Mouse (Mus musculus): ENCODE measurements around the gene Maml2.

The Maml2 gene
- long read RNA-seq, experiment 1, partial matches to known transcripts = 0 of 6 reads
- long read RNA-seq, experiment 1, other reads (novel, unspliced or antisense) = 5 of 6 reads
- long read RNA-seq, experiment 2, partial matches to known transcripts = 0 of 2 reads
- long read RNA-seq, experiment 2, other reads (novel, unspliced or antisense) = 2 of 2 reads

GRCm38 (mm10) chr9:13297668-13298512 lies at the start of gene Maml2:
TSS of gene Maml2 (plus strand) at chr9:13297957.
- intact Hi-C loops (cut with DNase I) = loop anchor here (2.0 to 5.0 kb wide), 2 partner anchors 355 to 419 kb away; no protein-coding TSS in a partner anchor

DNA sequence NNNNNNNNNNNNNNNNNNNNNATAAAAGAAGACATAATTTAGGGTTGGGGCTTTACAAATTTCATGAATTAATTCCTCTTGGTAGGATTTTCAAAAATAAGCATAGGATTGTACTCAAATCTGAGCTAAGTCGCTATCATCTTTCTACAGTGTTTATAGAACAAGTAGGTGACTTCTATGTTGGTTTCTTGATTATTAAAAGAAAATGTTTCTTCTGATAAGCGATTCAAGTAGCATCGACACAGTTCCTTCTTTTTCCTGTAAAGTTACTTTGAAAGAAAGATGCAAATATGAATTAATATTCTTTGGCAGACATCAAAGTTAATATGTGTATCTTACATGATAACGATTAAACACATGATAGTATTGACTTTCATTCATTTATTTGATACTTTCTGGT lies 49.7 kb upstream of the Maml2 start:
- intact Hi-C loops (cut with DNase I) = no loop called here

DNA sequence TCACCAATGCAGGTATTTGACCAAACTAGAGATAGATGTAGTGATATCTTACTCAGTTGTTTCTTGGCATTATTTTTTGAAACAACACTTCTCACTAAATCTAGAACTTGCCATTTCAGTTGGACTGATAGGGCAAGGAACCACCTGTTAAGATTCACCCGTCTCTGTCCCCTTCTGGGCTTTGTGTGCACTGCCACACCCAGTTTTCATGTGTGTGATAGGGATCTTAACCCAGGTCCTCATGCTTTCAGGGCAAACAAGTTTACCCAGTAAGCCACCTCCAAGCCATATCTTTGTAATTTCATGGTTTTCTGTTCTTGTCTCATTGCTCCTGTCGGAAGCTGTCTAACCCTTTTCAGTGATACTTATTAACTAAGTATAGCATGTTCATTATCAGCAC lies 46.5 kb upstream of the Maml2 start:
- intact Hi-C loops (cut with DNase I) = no loop called here

DNA sequence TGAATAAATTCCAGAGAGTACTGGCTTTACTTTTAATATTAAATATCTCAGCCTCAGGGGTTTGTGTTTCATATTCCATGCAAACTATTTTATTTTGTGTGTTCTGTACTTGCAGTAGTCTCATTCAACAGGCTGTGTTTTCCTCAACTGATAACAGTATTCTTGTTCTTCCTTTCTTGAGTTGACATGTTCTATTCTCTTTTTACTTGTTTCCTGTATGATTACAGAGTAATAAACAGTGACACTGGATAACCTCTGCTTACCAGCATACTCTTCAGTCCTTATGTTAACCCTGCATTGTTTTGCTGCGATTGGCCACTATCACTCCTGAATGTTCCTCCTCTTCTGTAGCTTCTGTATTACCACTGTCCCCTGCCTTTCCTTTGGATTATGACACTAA lies 41.0 kb upstream of the Maml2 start:
- intact Hi-C loops (cut with DNase I) = no loop called here

DNA sequence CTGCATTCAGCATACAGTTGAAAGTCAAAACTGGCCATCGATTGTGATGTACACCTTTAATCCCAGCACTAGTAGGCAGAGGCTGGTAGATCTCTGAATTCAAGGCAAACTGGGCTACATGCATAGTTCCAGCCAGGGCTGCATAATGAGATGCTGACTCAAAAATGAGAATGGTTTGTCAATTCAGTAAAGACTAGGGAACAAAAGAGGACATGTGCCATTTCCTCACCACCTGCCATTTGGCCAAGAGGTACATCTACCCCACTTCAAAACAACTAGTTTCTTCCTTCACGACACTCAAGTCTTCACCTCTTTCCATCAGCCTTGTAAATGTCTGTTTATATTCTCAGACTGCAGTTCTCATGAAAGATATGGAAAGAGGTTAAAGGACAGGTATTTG lies 39.6 kb upstream of the Maml2 start:
- intact Hi-C loops (cut with DNase I) = no loop called here

DNA sequence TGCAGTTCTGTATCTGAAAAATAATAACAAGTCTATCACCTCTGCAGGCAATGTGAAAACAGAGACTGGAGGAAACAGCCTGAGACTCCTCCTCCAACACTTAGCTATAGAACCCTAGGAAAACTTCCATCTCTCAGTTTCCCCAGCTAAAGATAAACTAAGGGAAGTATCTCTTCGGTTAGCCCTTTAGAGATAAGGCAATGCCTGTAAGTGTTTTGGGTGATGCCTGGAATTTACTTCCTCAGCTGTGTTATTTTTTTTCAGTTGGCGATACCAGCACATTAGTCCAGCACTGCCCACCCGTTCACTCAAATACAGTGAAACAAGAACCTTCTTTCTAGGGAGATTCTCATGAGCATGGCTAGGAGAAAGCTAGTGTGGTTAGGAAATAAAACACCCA lies 36.8 kb upstream of the Maml2 start:
- intact Hi-C loops (cut with DNase I) = no loop called here

GRCm38 (mm10) chr9:13273219-13273618 lies 24.5 kb upstream of the Maml2 start:
- intact Hi-C loops (cut with DNase I) = no loop called here

GRCm38 (mm10) chr9:13287482-13287881 lies 10.3 kb upstream of the Maml2 start:
- intact Hi-C loops (cut with DNase I) = no loop called here

DNA sequence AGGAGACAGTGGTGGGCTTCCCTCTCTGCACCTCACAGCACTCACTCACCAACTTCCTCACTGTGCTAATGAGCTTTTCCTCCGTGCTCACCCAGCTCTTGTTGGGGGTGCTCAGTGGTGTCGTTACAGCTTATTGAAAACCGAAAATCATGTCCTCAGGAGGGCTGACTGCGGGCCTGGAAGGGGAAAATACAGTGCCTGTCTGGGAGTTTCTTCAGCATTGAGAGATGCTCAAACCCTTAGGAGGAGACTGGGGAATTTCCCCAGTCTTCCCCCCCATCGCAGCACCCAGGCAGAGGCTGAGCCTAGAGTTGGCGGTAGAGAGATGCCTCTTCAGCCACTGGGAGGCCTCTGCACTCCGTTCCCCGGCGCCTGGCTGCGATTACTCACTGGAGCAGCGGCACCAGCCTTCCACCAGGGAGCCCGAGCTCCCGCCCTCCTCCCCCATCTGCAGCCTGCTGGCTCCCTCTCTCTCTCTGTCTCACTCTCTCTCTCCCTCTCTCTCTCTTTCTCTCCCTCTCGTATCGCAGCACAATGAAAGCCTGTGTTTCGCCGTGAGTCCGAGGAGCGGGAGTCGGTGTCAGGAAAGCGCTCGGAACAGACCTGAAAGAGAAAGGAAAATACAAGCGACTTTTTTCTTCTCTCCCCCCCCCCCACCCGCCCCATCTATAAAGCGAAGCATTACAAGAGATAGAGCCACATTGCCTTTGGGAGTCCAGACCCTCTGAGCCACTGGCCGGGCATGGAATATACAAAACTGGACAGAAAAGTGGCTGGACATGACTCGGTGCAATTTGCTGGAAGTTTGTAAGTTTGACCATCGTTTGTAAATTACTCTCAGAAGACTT lies 1.3 kb upstream of the Maml2 start:
- intact Hi-C loops (cut with DNase I) = loop anchor here (2.0 to 5.0 kb wide), 2 partner anchors 356 to 421 kb away; no protein-coding TSS in a partner anchor

GRCm38 (mm10) chr9:13297122-13297667 lies 562 bp upstream of the Maml2 start:
- intact Hi-C loops (cut with DNase I) = loop anchor here (2.0 to 5.0 kb wide), 2 partner anchors 356 to 420 kb away; no protein-coding TSS in a partner anchor

GRCm38 (mm10) chr9:13298513-13298878 lies 739 bp downstream of the Maml2 start:
- intact Hi-C loops (cut with DNase I) = loop anchor here (5.0 kb wide), 1 partner anchor 419 kb away; no protein-coding TSS in a partner anchor

DNA sequence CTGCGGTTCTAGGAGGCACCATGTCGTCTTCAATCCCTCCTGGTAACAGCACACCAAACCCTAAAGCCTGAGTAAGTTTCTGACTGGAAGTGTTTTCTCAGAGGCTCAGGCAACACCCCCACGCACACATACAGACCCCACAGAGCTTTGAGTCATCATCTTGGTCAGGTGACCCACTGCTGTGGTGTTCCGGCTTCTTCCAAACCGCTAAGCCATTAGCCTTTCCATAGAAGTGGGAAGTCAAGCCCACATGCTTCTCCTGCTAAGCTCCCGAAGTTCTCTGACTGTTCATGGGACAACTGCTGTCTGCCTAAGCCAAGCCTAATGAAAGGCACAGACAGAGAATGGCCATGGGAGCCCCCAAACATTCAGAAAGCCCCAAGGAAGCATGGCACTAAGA lies 1.4 kb downstream of the Maml2 start:
- intact Hi-C loops (cut with DNase I) = loop anchor here (5.0 kb wide), 1 partner anchor 418 kb away; no protein-coding TSS in a partner anchor

- intact Hi-C loops (cut with DNase I) = no loop called here
Observed at GRCm38 (mm10) chr9:13300041-13300441, 2.3 kb downstream of the Maml2 start.

GRCm38 (mm10) chr9:13300891-13301782 lies 3.4 kb downstream of the Maml2 start:
- intact Hi-C loops (cut with DNase I) = no loop called here

DNA sequence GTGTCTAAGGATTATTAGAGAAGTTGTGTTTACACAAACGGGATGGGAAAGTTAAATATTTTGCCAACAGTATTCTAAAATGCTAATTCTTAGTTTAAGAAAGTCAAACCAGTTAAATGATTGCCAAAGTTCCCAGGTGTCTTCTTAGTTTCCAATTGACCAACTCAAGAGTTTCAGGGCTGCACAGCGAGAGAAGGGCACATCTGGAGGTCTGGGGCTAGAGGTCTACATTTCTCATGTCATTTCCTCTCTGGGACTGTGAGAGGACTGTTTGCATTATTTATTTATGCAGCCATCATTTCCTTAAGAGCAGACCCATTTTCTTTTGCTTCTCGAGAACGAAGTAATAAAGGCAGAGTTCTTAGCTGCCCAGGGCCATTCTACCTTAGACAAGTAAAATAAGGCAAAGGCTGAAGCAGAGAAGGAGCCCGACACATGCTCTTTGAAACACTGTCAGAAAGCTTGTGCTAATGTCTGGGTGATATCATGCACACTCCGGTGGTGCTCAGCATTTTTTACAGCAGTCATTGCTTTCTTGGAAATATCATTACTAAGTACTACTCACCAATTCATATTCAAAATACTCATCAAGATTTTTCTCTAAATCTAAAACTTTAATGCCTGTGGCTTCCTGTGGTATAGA lies 4.5 kb downstream of the Maml2 start:
- intact Hi-C loops (cut with DNase I) = no loop called here

DNA sequence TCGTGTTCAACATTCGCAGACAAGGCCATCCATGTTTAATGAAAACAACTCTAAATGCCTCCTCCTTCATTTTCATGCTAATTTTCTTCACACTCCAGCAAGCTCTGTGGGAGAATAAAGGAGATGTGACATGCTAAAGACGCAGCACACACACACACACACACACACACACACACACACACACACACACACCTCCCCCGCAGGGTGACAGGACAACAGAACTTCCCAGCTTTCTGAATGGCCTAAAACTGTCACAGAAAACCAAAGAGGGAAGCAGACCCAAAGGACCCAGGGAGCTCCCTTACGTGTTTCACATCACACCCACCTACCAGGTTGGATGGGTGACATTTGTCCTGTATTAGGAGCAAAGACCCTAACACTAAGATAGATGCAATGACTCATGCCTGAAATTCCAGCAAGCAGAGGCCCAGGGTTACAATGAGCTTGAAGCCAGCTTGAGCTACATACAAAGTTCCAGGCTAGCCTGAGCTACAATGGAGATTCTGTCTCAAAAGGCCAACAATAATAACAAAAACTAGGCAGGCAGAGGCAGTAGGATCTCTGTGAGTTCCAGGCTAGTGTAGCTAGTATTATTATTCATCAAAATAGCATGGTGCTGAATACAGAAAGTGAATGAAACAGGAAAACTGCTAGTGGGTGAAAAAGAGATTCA lies 5.5 kb downstream of the Maml2 start:
- intact Hi-C loops (cut with DNase I) = no loop called here

DNA sequence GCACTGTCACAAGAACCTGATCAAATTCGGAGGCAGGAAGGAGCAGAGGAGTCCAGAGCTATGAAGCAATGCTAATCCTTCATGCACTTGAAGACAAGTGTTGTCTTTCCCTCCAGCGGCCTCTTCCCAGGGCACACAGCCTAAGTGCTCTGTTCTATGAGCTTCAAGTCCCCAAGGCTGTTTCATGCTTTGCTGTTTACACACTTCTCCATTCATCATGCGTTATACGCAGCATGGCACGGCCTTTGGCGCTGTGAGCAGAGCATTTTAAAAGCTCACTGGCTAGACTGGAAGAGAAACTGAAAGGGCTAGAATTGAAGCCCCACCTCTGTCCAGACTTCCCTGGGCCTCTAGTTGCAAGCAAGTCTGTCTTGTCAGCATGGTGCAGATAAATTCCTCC lies 6.2 kb downstream of the Maml2 start:
- intact Hi-C loops (cut with DNase I) = no loop called here

- intact Hi-C loops (cut with DNase I) = no loop called here
Observed at GRCm38 (mm10) chr9:13306471-13306870, 8.7 kb downstream of the Maml2 start.

DNA sequence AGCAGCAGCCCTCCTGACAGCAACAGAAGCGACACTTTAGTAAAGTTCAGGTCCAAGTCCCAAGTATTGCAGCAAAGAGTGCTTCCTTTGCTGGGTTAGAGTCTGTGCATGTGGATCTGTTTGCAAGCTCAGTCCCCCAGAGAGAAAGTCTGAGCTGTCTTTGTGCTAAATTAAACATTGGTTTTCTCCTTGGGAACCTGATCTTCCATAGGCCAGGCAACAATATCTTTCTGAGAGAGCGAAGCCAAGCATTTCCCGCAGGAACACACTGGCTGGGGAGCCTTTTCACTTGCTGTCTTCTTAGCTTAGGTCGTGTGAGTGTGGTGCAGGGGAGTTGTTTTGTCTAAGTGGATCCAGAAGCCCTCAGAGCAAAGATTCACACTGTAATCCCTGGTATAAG lies 9.5 kb downstream of the Maml2 start:
- intact Hi-C loops (cut with DNase I) = no loop called here
